Mouse (Mus musculus) embryo, embryonic 10.5 days (tissue): ENCODE data around the gene Klf15.

Experiments used
- DNase-seq: peaks from one replicate; pipeline ENCODE4 v3.0.0-alpha.2; 2015; ENCODE audit warnings: low spot score

The Klf15 gene

DNA sequence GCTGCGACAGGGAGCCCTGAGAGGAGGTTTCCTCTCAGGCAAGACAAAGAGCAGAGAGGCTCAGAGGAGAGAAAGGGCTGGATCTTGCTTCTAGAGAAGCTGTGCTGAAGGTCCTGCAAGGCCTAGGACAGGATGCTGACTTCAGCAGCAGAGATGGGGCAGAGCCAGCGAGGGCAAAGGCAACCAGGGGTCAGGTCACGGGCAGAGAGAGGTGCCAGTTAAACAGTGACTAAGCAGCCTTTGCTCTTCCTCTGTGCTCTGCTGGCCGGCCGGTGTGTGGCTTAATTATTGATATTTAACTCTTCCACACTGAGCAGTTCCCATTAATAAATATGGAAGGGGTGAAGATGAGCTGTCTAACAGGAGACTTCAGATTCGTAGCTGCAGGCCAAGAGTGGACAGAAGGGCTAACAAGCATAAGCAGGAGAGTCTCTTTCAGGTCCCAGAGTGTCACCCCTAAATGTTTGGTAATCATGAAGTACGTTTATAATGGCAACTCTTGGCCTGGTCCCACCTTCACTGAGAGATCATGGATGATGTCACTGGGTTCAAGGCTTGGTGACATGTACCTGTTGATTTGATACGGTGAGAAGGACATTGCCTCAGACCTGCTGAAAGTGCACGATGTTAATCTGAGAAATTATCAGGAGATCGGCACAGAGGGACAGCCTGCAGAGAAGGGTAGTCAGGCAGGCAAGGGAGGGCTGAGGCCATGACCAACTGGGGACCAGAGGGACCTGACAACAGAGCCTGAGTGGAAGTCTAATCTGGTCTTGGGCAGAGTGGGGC, 29.8 kb downstream of the Klf15 start:
- DNase-seq = no peak

DNA sequence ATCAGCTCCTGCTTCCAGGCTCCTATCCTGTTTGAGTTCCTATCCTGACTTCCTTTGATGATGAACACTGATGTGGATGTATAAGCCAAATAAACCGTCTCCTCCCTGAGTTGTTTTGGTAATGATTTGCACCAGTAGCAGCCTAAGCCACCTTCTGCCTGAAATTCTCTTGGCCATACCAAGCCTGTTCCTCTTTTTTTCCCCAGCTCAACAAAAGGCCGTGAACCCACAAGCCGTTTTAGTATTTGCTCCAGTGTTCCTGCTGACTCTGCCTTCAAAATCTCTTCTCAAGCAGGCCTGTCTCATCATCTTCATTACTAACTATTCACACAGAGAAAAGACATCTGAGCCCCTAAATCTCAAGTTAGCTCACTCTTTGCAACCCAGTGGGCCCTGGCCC, 31.8 kb downstream of the Klf15 start:
- no peak for DNase-seq

DNA sequence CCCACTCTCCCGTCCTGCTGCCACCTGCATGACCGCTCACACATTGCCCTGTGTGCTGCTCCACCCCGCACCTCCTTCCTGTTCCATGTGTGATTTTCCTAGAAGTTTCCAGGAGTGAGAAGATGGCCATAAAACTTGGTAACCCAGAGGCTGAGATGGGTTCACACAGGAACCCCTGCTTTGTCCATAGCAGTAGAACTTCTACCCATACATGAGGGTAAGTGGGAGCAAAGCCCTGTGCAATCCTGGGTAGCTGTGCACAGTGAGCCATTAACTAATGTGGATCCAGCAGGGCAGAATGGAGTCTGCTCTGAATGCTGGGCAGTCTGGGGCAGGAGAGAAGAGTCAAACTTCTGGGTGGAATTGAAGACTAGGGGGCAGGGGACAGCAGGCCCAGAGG, 32.2 kb downstream of the Klf15 start:
- no peak for DNase-seq

DNA sequence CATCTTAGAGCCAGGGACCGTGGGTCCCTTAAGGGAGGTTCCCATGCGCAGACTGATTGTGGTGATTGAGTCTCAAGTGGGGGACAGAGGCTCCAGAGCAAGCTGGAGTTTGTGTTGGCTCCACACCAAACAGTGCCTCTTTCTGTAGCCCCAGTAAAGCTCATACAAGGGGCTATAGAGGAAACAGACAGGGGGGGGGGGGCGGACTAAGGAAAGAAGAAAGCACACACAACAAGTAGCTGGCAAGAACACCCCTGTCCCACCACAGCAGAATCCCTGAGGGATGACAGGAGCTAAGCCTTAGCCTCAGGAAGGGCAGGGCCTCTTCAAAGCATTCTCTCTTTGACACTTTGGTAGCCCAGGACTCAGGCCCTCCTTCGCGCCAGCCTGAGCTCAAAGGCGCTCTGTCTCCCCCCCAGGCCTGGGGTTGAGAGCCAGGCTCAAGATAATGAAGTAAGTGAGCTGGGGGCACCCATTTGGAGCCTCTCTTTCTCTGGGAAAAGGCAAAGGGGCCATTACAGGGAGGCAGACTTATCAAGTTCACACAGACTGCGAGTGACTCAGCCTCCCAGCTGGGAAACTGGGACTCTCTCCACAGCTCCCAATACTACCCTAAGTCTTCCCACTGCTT, 33.0 kb downstream of the Klf15 start:
- no peak for DNase-seq

- no peak for DNase-seq
Measured at GRCm38 (mm10) chr6:90496217-90496616, 33.8 kb downstream of the Klf15 start.

GRCm38 (mm10) chr6:90499509-90499908, 37.1 kb downstream of the Klf15 start:
- no peak for DNase-seq

GRCm38 (mm10) chr6:90501222-90501940, 39.0 kb downstream of the Klf15 start:
- no peak for DNase-seq

DNA sequence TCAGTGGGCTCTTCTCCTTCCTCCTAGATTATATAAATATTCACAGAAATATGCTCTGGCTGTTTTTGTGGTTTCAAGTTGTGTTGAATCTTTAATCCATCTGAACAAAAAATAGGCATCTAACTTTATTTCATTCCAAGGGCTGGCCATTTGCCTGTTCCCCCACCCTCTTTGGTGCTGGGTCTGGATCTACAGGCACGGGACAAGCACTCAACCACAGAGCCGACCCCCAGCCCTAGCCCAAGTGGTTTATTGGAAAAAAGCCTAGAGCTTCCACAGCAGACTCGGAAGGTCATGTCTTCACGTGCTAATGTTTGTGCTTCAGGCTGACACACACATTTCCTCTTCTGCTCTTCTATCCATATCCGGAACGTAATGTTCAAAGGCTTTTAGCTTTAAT, 43.5 kb downstream of the Klf15 start:
- no peak for DNase-seq

DNA sequence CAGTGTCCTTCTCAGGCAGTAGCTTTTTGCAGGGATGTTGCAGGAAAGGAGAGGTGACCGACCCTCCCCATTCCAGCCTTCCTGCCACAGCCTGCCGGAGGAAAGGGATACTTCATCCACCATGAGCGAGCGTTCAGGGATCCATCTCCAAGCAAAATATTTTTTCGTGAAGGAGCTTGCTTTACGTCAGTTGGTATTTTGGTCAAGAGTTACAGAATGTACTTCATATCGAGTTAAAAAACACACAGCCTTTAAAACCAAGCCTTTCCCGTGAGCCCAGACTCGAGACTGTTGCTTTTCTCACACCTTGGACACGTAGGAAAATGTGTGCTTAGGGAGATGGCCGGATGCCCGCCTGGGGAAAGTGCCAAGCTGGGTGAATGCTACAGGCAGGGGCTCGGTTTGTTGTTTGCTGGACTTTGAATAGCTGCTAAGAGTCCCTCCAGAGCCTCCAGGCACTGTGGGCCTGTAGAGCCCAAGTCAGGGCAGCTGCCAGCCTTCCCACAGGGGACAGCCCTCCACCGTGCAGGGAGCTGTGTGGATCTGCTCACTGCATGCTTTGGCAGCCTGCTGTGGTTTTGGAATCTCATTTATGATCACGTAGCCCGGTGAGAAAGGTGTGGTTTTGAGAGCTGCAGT, 44.4 kb downstream of the Klf15 start:
- DNase-seq = no peak

DNA sequence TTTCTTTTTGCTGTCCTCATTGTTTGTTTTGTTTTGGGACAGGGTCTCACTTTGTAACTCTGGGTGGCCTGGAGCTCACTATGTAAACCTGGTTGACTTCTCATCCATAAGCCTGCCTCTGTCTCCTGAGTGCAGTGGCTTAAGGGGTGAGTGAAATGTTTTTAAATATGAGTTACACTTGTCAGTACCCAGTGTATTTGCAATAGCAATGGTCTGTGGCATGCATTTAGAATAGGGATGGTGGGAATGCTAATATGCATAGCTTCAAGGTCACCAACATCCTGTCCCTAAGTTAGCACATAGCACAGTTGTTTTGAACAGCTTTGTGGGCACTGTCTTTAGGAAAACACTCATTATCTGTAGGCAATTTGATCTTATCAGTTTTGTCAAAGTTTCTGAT, 45.1 kb downstream of the Klf15 start:
- DNase-seq = no peak

GRCm38 (mm10) chr6:90508197-90508624, 45.8 kb downstream of the Klf15 start:
- DNase-seq = peak; percentile 62

DNA sequence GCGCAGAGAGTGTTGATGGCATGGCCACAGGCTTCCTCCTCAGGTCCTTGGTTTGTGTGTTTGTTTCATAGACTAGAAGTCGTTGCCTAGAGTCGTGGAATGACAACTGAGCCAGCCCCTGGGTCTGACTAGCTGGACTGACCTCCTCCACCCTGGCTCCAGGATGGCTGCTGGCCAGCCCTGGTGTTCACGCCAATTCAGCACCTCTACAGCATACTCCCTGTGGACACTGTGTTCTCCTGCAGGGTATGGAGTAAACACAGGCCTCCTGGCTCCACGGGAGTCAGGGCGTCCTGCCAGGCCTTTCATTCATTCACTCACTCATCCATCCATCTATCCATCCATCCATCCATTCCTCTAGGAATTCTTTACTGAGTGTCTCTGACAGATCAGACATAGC, 46.7 kb downstream of the Klf15 start:
- no peak for DNase-seq

- no peak for DNase-seq
Measured at GRCm38 (mm10) chr6:90512416-90512815, 50.0 kb downstream of the Klf15 start.

GRCm38 (mm10) chr6:90513074-90513856, 50.9 kb downstream of the Klf15 start:
- no peak for DNase-seq

DNA sequence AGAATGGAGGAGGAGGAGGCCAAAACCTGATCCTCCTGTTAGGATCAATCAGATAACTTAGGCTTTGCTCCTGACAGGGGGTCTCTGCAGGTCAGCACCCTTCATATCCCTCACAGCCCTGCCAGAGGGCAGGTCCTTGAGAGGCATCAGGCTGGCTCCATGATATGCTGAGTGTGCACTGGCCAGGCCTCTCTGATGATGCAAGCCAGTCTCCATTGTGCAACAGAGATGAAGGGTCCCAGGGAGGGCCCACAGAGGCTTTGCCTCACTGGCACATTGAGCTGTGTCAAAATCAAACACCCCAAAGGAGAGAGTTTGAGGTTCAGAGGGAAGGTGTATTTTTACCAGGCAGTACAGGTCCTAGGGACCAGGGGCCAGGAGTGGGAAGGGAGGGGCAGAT, 52.0 kb downstream of the Klf15 start:
- DNase-seq = no peak

DNA sequence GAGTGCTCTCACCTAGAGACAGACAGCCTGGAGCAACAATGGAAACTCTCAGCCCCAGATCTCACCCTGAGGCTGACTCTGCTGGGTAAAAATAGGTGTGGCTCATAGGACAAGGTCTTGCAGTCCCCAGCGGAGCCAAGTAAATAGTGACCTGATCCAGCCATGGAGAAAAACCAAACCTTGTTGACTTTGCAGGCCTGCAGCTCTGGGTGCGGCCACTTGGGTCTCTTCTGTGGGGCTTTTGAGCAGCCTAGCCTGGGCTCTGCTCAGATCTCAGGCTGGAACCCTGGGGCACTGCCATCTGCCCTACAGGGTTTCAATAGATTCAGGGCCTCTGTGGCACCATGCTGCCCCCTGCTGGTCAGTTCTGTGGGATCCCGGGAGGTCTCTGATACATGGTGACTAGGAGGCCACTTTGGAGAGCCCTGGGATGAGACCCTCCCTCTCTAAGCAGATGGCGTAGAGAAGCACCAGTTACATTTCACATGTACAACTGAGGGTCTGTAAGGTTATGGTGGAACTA, 52.6 kb downstream of the Klf15 start:
- DNase-seq = peak; percentile 86

GRCm38 (mm10) chr6:90518892-90519291, 56.5 kb downstream of the Klf15 start:
- no peak for DNase-seq

DNA sequence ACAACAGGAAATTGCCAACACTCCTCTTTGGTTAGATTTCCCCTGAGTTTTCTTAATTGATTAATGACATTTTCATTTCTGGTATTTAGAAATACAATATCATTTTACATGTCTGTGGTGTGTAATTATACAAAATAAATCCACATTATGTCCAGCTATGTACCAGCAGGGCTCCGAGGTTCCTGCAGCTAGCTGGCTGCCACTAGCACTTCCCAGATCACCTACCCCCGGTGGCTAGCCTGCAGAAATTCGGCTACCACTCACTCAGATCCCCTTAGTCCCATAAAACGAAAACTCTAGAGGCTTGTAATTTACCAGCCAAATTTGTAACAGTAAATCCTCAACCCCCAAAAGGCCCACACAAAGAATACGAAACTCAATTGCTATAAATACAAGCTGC, 57.0 kb downstream of the Klf15 start:
- no peak for DNase-seq
